Mouse (Mus musculus) embryonic facial prominence, embryonic 11.5 days (tissue): ENCODE results near the gene Supt6. TPM values are rescaled to one million over a fixed set of nuclear protein-coding genes. Genes with fewer than 3 reads are reported as not detected.

Source experiments
- ATAC-seq: fragments of 200-750 bp; cut with Nextera tagmentation; replicated peaks from 2 replicates; pipeline ENCODE4 v1.8.0; 2017; ENCODE audit warnings: low read depth; ENCODE audit not compliant: insufficient number of reproducible peaks, low FRiP score, low TSS enrichment
- DNase-seq: peaks from one replicate; pipeline ENCODE4 v3.0.0-alpha.2; 2015; ENCODE audit warnings: low spot score
- H3K27ac ChIP-seq: fragments of 300-500 bp; sonication (generic); replicated peaks from 2 replicates; pipeline ENCODE4 v1.5.1; 2014; ENCODE audit warnings: mild to moderate bottlenecking, low read depth, low read length, control low read depth
- H3K27me3 ChIP-seq: fragments of 300-500 bp; sonication (generic); 2 replicates; pipeline ENCODE4 v1.6.1; 2014; ENCODE audit warnings: mild to moderate bottlenecking, low read length, moderate library complexity, mixed read lengths; ENCODE audit not compliant: control insufficient read depth, insufficient read depth
- H3K36me3 ChIP-seq: fragments of 300-500 bp; sonication (generic); replicated peaks from 2 replicates; pipeline ENCODE4 v1.6.1; 2014; ENCODE audit warnings: low read depth, mild to moderate bottlenecking, low read length, moderate library complexity, mixed read lengths; ENCODE audit not compliant: control insufficient read depth, insufficient read depth
- H3K4me1 ChIP-seq: fragments of 300-500 bp; sonication (generic); 2 replicates; pipeline ENCODE4 v1.6.1; 2014; ENCODE audit warnings: low read length, mixed read lengths; ENCODE audit not compliant: control insufficient read depth, insufficient read depth
- H3K4me2 ChIP-seq: fragments of 300-500 bp; sonication (generic); 2 replicates; pipeline ENCODE4 v1.6.1; 2014; ENCODE audit warnings: low read depth, mild to moderate bottlenecking, control low read depth, low read length, moderate library complexity
- H3K4me3 ChIP-seq: fragments of 300-500 bp; sonication (generic); 2 replicates; pipeline ENCODE4 v1.5.1; 2014; ENCODE audit warnings: low read depth, low read length, control low read depth
- H3K9ac ChIP-seq: fragments of 300-500 bp; sonication (generic); replicated peaks from 2 replicates; pipeline ENCODE4 v1.6.1; 2014; ENCODE audit warnings: mild to moderate bottlenecking, control low read depth, low read length
- H3K9me3 ChIP-seq: fragments of 300-500 bp; sonication (generic); replicated peaks from 2 replicates; pipeline ENCODE4 v1.6.1; 2016; ENCODE audit warnings: mild to moderate bottlenecking, low read length, inconsistent platforms, mixed read lengths; ENCODE audit not compliant: control insufficient read depth
- WGBS: fragments of 180-500 bp; shearing (Covaris S2); extraction: QIAGEN DNeasy Blood & Tissue Kit; methylation state at CpG from one replicate; pipeline ENCODE4 v1.1.7; 2014; 5-methylcytosine and 5-hydroxymethylcytosine counted together
- polyA plus RNA-seq: library from polyadenylated mRNA; unstranded; fragments of >200 nt; fragmentation: Nextera tagmentation; extraction: Ambion mirVana; gene quantifications from 2 replicates; pipeline ENCODE4 v1.2.1, GENCODE M21; 2014

The Supt6 gene
- polyA plus RNA-seq, 1 experiment from 2014 or later: 24.9 TPM

DNA sequence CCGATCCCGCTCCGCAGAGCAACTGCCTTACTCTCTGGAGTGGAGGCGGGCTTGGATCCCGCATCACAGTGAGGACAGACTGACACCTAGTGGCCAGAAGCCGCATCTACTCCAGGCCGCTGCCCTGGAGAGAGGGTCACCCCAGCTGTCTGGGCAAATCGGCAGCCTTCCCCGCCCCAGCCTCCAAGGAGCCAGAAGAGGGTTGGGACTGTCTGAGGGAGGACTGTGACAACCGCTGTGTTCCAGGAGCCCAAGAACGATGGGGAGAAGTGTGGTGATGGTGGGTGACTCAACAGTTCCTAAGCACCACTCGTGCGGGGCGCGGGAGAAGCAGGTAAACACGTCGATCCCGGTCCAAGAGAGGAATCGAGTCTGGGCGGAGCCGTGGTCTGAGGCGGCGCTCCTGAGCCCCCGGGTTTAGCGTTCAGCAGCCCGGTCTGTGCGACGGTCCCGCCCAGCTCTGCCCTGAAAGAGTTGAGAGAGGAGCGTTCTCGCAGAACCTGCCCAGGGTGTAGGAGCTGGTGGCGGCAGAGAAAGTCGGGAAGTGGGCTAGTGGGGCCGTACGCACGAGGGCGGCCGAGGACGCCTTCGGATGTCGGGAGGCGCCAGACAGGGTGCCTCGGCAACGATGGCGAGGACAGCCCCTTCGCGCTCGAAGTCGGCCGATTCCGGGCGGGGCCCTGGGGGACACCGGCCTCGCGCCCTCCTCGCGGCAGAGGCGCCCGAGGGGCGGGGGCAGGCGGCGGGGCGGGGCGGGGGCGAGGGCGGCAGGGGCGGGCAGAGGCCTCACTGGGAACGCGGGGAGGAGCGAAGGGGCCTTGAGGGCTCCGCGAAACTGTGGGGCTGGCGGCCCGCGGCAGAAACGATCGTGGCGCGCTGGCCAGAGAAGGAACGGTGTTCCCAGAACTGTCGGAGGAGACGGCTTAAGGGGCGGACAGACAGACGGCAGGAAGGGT is 67.6 kb downstream of the Supt6 start:
- Histone ChIP-seq H3K4me3 (peak overlapping the region; percentile 48), H3K9ac (peak overlapping the region; percentile 73), H3K27ac (peak overlapping the region; percentile 88), H3K4me2 (peak overlapping the region; percentile 84), H3K4me1 (peaks cover 7% of the 10 kb centered on the region; the same call in 1 of the 2 replicates), H3K9me3 (no peaks in the 10 kb centered on the region), H3K36me3 (peaks cover 16% of the 10 kb centered on the region), H3K27me3 (no peaks in the 10 kb centered on the region)
- ATAC-seq (peak; percentile 76), DNase-seq (peak; percentile 98)
- under 1% methylated on average over 70 of the region's 84 CpGs for WGBS

DNA sequence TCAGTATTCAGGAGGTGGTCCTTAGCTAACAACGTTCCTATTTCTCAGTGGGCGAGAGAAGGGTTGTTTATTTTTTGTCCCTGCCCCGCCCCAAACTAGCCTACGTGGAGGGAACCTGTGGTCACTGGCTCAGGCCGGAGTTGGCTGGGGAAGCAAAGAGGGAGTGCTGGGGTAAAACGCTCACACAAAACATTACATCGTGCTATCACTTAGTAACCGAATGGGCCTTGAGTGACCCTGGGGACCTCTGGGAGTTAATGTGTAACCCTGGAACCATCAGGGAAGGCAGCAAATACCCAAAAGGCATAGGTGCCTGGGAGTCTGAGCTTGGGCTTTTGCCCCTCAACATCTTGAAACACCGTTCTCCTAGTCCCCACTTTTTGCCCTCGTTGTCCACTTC is 68.3 kb downstream of the Supt6 start:
- ATAC-seq (peak; percentile 1; the same call in 1 of the 2 replicates), DNase-seq (no peak)
- 1% methylated on average over 10 of the region's 10 CpGs for WGBS
- Histone ChIP-seq H3K36me3 (peaks cover 16% of the 10 kb centered on the region), H3K27ac (no peak overlapping the region), H3K4me1 (peaks cover 7% of the 10 kb centered on the region; the same call in 1 of the 2 replicates), H3K9me3 (no peaks in the 10 kb centered on the region), H3K27me3 (no peaks in the 10 kb centered on the region), H3K4me3 (peak overlapping the region; percentile 48), H3K9ac (peak overlapping the region; percentile 43), H3K4me2 (peak overlapping the region; percentile 84)

- Histone ChIP-seq H3K36me3 (peaks cover 16% of the 10 kb centered on the region), H3K9me3 (no peaks in the 10 kb centered on the region), H3K4me2 (peak overlapping the region; percentile 84), H3K4me1 (peaks cover 7% of the 10 kb centered on the region; the same call in 1 of the 2 replicates), H3K27ac (no peak overlapping the region; the same call in 1 of the 2 replicates), H3K9ac (peak overlapping the region; percentile 43), H3K27me3 (no peaks in the 10 kb centered on the region), H3K4me3 (peak overlapping the region; percentile 48)
- ATAC-seq (no peak), DNase-seq (no peak)
- under 1% methylated on average over 23 of the region's 23 CpGs for WGBS
Measured at GRCm38 (mm10) chr11:78176905-78177331, 68.9 kb downstream of the Supt6 start.

- ATAC-seq: peak; percentile 31; the same call in 1 of the 2 replicates
- Histone ChIP-seq H3K27me3 (no peaks in the 10 kb centered on the region), H3K9me3 (no peaks in the 10 kb centered on the region), H3K4me3 (peak within 1 kb of the TSS; percentile 48), H3K4me1 (peaks cover 7% of the 10 kb centered on the region; the same call in 1 of the 2 replicates), H3K36me3 (peaks cover 16% of the 10 kb centered on the region), H3K4me2 (peak within 1 kb of the TSS; percentile 84), H3K9ac (peak within 1 kb of the TSS; percentile 43), H3K27ac (peak within 1 kb of the TSS; percentile 29; the same call in 1 of the 2 replicates)
- WGBS: under 1% methylated on average over 32 of the region's 32 CpGs
- DNase-seq: peak; percentile 96
Measured at GRCm38 (mm10) chr11:78176402-78176862, 69.4 kb downstream of the Supt6 start, which contains the start of the genes Nek8 and Tlcd1. Gene Nek8 (minus strand): TSS chr11:78176675. Gene Tlcd1 (plus strand): TSS chr11:78176711.

DNA sequence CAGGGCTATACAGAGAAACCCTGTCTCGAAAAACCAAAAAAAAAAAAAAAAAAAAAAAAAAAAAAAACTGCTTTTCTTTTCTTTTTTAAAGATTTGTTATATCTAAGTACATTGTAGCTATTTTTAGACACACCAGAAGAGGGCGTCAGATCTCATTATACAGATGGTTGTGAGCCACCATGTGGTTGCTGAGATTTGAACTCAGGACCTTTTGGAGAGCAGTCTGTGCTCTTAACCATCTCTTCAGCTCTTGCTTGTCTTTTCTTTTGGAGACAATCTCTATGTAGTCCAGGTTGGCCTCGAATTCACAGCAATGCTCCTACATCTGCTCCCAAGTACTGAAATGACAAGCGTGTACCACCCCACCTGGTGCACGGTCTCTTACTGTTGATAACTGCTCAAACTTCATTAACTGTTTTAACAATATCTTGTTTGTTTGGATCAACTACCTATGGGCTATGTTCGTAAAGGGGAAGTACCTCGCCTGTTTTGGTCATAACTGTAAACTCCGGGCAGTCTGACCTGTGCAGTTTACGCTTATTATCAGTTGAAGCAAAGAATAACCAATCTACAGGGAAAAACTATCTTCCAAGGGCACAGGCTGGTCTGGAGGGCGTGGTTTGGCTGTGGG is 69.9 kb downstream of the Supt6 start:
- Histone ChIP-seq H3K9ac (peak overlapping the region; percentile 43), H3K36me3 (peaks cover 11% of the 10 kb centered on the region), H3K27me3 (no peaks in the 10 kb centered on the region), H3K4me2 (peak overlapping the region; percentile 84; the same call in 1 of the 2 replicates), H3K27ac (peak overlapping the region; percentile 29; the same call in 1 of the 2 replicates), H3K9me3 (no peaks in the 10 kb centered on the region), H3K4me1 (peaks cover 7% of the 10 kb centered on the region; the same call in 1 of the 2 replicates), H3K4me3 (peak overlapping the region; percentile 48)
- DNase-seq (no peak), ATAC-seq (no peak)
- WGBS: 5% methylated on average over 9 of the region's 10 CpGs

- no peak overlapping the region for H3K27ac ChIP-seq
- H3K4me3 ChIP-seq: no peak overlapping the region
- no peak overlapping the region for H3K4me2 ChIP-seq
- H3K36me3 ChIP-seq: peaks cover 1% of the 10 kb centered on the region
- H3K4me1 ChIP-seq: 0 out of 2 replicates have a peak, but pooled peaks cover 2% of the 10 kb centered on the region
- H3K9me3 ChIP-seq: no peaks in the 10 kb centered on the region
- 0 out of 2 replicates have a peak overlapping the region, but pooled peaks have one; percentile 5 for H3K9ac ChIP-seq
- no peak for ATAC-seq
- no peaks in the 10 kb centered on the region for H3K27me3 ChIP-seq
- no peak for DNase-seq
- WGBS: 85% methylated on average over 3 of the region's 3 CpGs
Measured at GRCm38 (mm10) chr11:78174506-78174905, 71.3 kb downstream of the Supt6 start.

GRCm38 (mm10) chr11:78172748-78173383 is 72.9 kb downstream of the Supt6 start:
- H3K4me2 ChIP-seq: no peak overlapping the region
- H3K36me3 ChIP-seq: no peaks in the 10 kb centered on the region
- H3K4me3 ChIP-seq: no peak overlapping the region
- no peak for ATAC-seq
- no peak overlapping the region for H3K27ac ChIP-seq
- no peak for DNase-seq
- H3K9me3 ChIP-seq: no peaks in the 10 kb centered on the region
- no peaks in the 10 kb centered on the region for H3K27me3 ChIP-seq
- WGBS: 84% methylated on average over 19 of the region's 19 CpGs
- no peaks in the 10 kb centered on the region for H3K4me1 ChIP-seq
- H3K9ac ChIP-seq: no peak overlapping the region
